16 mouse cellular contexts compared by ENCODE assay signal in genomic region chr11:107707897-107708610, GRCm38 (mm10). TPM values are rescaled to one million over a fixed set of nuclear protein-coding genes. Genes with fewer than 3 reads are reported as not detected.
DNase-seq lines count a peak whose midpoint lies in the region; ATAC-seq and TF ChIP-seq lines count a peak whose summit lies in the region.
"Had no signal": no experiment of that assay in that cellular context is flagged by ENCODE, and none has a peak within 500 bp of the region (broad histone marks: within the 10 kb centered on the region; RNA-seq: fewer than 3 reads in every experiment).

No protein-coding gene starts in this region.

- H3K27me3 ChIP-seq in forebrain, embryonic 13.5 days = no peaks in the 10 kb centered on the region; the same call in 1 of the 2 replicates
- no peaks in the 10 kb centered on the region for H3K27me3 ChIP-seq in hindbrain, postnatal 0 days (ENCODE audit: insufficient read depth, low read length)
- no peaks in the 10 kb centered on the region for H3K27me3 ChIP-seq in neural tube, embryonic 13.5 days
- H3K27me3 ChIP-seq in kidney, embryonic 16.5 days (ENCODE audit: insufficient read depth, low read length) = no peaks in the 10 kb centered on the region
- H3K27me3 ChIP-seq: CH12.LX; embryonic facial prominence, embryonic 13.5 days had no signal

- no peak for ATAC-seq in forebrain, embryonic 13.5 days
- ATAC-seq in hindbrain, postnatal 0 days = peak; percentile 60
- ATAC-seq in neural tube, embryonic 13.5 days (ENCODE audit: low read depth) = peak; percentile 47
- ATAC-seq in kidney, embryonic 16.5 days (ENCODE audit: low FRiP score, low TSS enrichment) = no peak

- DNase-seq in embryo, embryonic 11 days = peak; percentile 50
- DNase-seq in hindbrain, postnatal 0 days (ENCODE audit: low spot score) = peak; percentile 54
- no peak for DNase-seq in cerebellum, adult 11-12 months
- DNase-seq in thymus, adult 18-20 months = no peak
- DNase-seq: adrenal gland, postnatal 10 days; cerebellum, adult 11 months; heart, adult 2 months; heart, postnatal 36 days; liver; thymus, postnatal 36 days had no signal

- H3K4me1 ChIP-seq in forebrain, embryonic 13.5 days = peaks cover 11% of the 10 kb centered on the region
- peaks cover 18% of the 10 kb centered on the region for H3K4me1 ChIP-seq in hindbrain, postnatal 0 days (ENCODE audit: insufficient read depth, low read length)
- H3K4me1 ChIP-seq in neural tube, embryonic 13.5 days (replicated peaks) = peaks cover 29% of the 10 kb centered on the region
- H3K4me1 ChIP-seq in kidney, embryonic 16.5 days (ENCODE audit: insufficient read depth, low read length) = peaks cover 29% of the 10 kb centered on the region

- no peaks in the 10 kb centered on the region for H3K36me3 ChIP-seq in forebrain, embryonic 13.5 days (ENCODE audit: poor library complexity, severe bottlenecking)
- no peaks in the 10 kb centered on the region for H3K36me3 ChIP-seq in hindbrain, postnatal 0 days (ENCODE audit: insufficient read depth, low read length)
- H3K36me3 ChIP-seq in neural tube, embryonic 13.5 days = no peaks in the 10 kb centered on the region
- no peaks in the 10 kb centered on the region for H3K36me3 ChIP-seq in kidney, embryonic 16.5 days (ENCODE audit: insufficient read depth, low read length)
- H3K36me3 ChIP-seq: embryonic facial prominence, embryonic 13.5 days had no signal

- no peak overlapping the region for H3K4me3 ChIP-seq in forebrain, embryonic 13.5 days
- no peak overlapping the region for H3K4me3 ChIP-seq in hindbrain, postnatal 0 days (ENCODE audit: low read length)
- no peak overlapping the region for H3K4me3 ChIP-seq in neural tube, embryonic 13.5 days
- no peak overlapping the region for H3K4me3 ChIP-seq in kidney, embryonic 16.5 days (ENCODE audit: low read length)
- H3K4me3 ChIP-seq: embryonic facial prominence, embryonic 13.5 days; heart, adult 2 months had no signal

- H3K9ac ChIP-seq in forebrain, embryonic 13.5 days = no peak overlapping the region
- no peak overlapping the region for H3K9ac ChIP-seq in hindbrain, postnatal 0 days (replicated peaks; ENCODE audit: low read length)
- no peak overlapping the region for H3K9ac ChIP-seq in neural tube, embryonic 13.5 days
- H3K9ac ChIP-seq in kidney, embryonic 16.5 days (replicated peaks; ENCODE audit: low read length) = no peak overlapping the region
- H3K9ac ChIP-seq: embryonic facial prominence, embryonic 13.5 days had no signal

- WGBS in forebrain, embryonic 13.5 days = 7% methylated on average over 20 of the region's 20 CpGs
- WGBS in hindbrain, postnatal 0 days = 20% methylated on average over 20 of the region's 20 CpGs
- 17% methylated on average over 20 of the region's 20 CpGs for WGBS in neural tube, embryonic 13.5 days
- 53% methylated on average over 20 of the region's 20 CpGs for WGBS in kidney, embryonic 16.5 days

- H3K27ac ChIP-seq in forebrain, embryonic 13.5 days = no peak overlapping the region
- H3K27ac ChIP-seq in hindbrain, postnatal 0 days = no peak overlapping the region
- 0 out of 2 replicates have a peak overlapping the region, but pooled peaks have one; percentile 2 for H3K27ac ChIP-seq in neural tube, embryonic 13.5 days (replicated peaks)
- H3K27ac ChIP-seq in kidney, embryonic 16.5 days (ENCODE audit: low read length) = no peak overlapping the region
- H3K27ac ChIP-seq: embryonic facial prominence, embryonic 13.5 days; heart, adult 2 months had no signal

- no peaks in the 10 kb centered on the region for H3K9me3 ChIP-seq in forebrain, embryonic 13.5 days (replicated peaks)
- H3K9me3 ChIP-seq in hindbrain, postnatal 0 days (ENCODE audit: low read length) = no peaks in the 10 kb centered on the region
- no peaks in the 10 kb centered on the region for H3K9me3 ChIP-seq in neural tube, embryonic 13.5 days
- H3K9me3 ChIP-seq in kidney, embryonic 16.5 days (ENCODE audit: low read length) = no peaks in the 10 kb centered on the region
- H3K9me3 ChIP-seq: embryonic facial prominence, embryonic 13.5 days had no signal

- peak overlapping the region; percentile 28; the same call in 1 of the 2 replicates for H3K4me2 ChIP-seq in forebrain, embryonic 13.5 days
- H3K4me2 ChIP-seq in hindbrain, postnatal 0 days (ENCODE audit: low read depth, low read length) = no peak overlapping the region
- H3K4me2 ChIP-seq in neural tube, embryonic 13.5 days = no peak overlapping the region
- no peak overlapping the region for H3K4me2 ChIP-seq in kidney, embryonic 16.5 days (replicated peaks; ENCODE audit: low read depth, low read length)
- H3K4me2 ChIP-seq: embryonic facial prominence, embryonic 13.5 days had no signal

- TF ChIP-seq CTCF in hindbrain, postnatal 0 days (IDR thresholded peaks at IDR 0.05; ENCODE audit: low read depth) = no peak

RNA-seq across cellular contexts. Expression of gene Cacng1, which starts 8.3 kb away (rescaled TPM):
- polyA plus RNA-seq in forebrain, embryonic 13.5 days (2015; fragmentation: Nextera tagmentation; extraction: Ambion mirVana) = 0.33 TPM in 1 of 2 replicates, not detected in the other
- 0.89 and 1.1 TPM in 2 replicates for total RNA-seq in hindbrain, postnatal 0 days (2014; rRNA removed)
- 0.66 and 0.68 TPM in 2 replicates for polyA plus RNA-seq in hindbrain, postnatal 0 days (2015; fragmentation: Nextera tagmentation; extraction: Ambion mirVana)
- 0.61 and 1.0 TPM in 2 replicates for polyA plus RNA-seq in neural tube, embryonic 13.5 days (2015; fragmentation: Nextera tagmentation; extraction: Ambion mirVana)
- 0.95 and 1.3 TPM in 2 replicates for polyA plus RNA-seq in kidney, embryonic 16.5 days (2015; fragmentation: Nextera tagmentation; extraction: Ambion mirVana)
- total RNA-seq: CH12.LX; heart, adult 2 months; heart, postnatal 36 days had no signal
- polyA plus RNA-seq: kidney, embryonic 14.5 days had no signal

Comparison
In these comparisons a context has a peak if more than half of its experiments do, and no peak if none do; other contexts are left out.
1. DNase-seq: peak in embryo, embryonic 11 days (single experiment) and hindbrain, postnatal 0 days (single experiment); none in cerebellum, adult 11-12 months (single experiment) and thymus, adult 18-20 months (0 of 2).
2. ATAC-seq: peak in hindbrain, postnatal 0 days (single experiment) and neural tube, embryonic 13.5 days (single experiment); none in forebrain, embryonic 13.5 days (single experiment) and kidney, embryonic 16.5 days (single experiment).